Mouse (Mus musculus) testis, adult 2 months (tissue): ENCODE data around the gene E2f6.

ENCODE experiments used
- CTCF ChIP-seq: fragments of 200-500 bp; IDR thresholded peaks from 2 replicates; pipeline ENCODE4 v1.5.1; 2012; ENCODE audit warnings: low read depth, mild to moderate bottlenecking, inconsistent platforms, low read length, moderate library complexity; ENCODE audit not compliant: control insufficient read depth, insufficient read depth, insufficient replicate concordance
- POLR2A ChIP-seq: fragments of 200-500 bp; IDR thresholded peaks from 2 replicates; pipeline ENCODE4 v1.6.1; 2012; ENCODE audit warnings: low read depth, mild to moderate bottlenecking, inconsistent platforms, low read length, moderate library complexity; ENCODE audit not compliant: control insufficient read depth

DNA sequence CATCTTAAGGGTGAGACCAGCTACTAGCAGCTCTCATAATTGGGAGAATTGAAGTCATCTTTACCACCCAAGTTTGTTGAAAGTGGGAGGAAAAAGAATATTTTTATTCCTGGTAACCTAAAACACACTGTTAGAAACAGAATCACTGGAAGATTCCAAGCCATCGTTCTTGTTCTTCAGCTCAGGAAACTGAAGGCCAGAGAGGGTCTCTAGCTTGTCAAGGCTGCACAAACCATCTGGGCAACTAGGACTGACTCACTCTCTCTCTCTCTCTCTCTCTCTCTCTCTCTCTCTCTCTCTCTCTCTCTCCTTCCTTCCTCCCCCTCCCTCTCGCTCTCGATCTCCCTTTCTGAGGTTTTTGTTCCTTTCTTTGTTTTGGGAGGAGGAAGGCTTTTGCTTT lies 50.2 kb downstream of the E2f6 start:
- no peak for TF ChIP-seq POLR2A
- TF ChIP-seq CTCF = no peak
